Mouse (Mus musculus): ENCODE results near the gene Cox8a. TPM values are rescaled to one million over a fixed set of nuclear protein-coding genes. Genes with fewer than 3 reads are reported as not detected.
A peak's percentile ranks its signal among the peaks of the same experiment; 100 is the strongest.

Cox8a gene
- total RNA-seq, 2 experiments from 2014 or later = 563 to 854 TPM

GRCm38 (mm10) chr19:7224253-7224652 lies 6.8 kb upstream of the Cox8a start:
- no peak for ATAC-seq (replicated peaks; ENCODE audit: poor library complexity, severe bottlenecking)

- no peak for ATAC-seq (replicated peaks; ENCODE audit: poor library complexity, severe bottlenecking)
Observed at GRCm38 (mm10) chr19:7223488-7223887, 6.1 kb upstream of the Cox8a start.

GRCm38 (mm10) chr19:7222196-7222595 lies 4.8 kb upstream of the Cox8a start:
- no peak for ATAC-seq (replicated peaks; ENCODE audit: poor library complexity, severe bottlenecking)

GRCm38 (mm10) chr19:7218753-7219152 lies 1.3 kb upstream of the Cox8a start:
- ATAC-seq (replicated peaks; ENCODE audit: poor library complexity, severe bottlenecking) = no peak

- ATAC-seq (replicated peaks; ENCODE audit: poor library complexity, severe bottlenecking) = peak; percentile 53
Observed at GRCm38 (mm10) chr19:7217926-7218267, 481 bp upstream of the Cox8a start.

- ATAC-seq (replicated peaks; ENCODE audit: poor library complexity, severe bottlenecking) = no peak
Observed at GRCm38 (mm10) chr19:7214484-7214883, 2.9 kb downstream of the Cox8a start.

- no peak for ATAC-seq (replicated peaks; ENCODE audit: poor library complexity, severe bottlenecking)
Observed at GRCm38 (mm10) chr19:7213010-7213409, 4.4 kb downstream of the Cox8a start.

GRCm38 (mm10) chr19:7212216-7212615 lies 5.2 kb downstream of the Cox8a start:
- ATAC-seq (replicated peaks; ENCODE audit: poor library complexity, severe bottlenecking) = no peak

- no peak for ATAC-seq (replicated peaks; ENCODE audit: poor library complexity, severe bottlenecking)
Observed at GRCm38 (mm10) chr19:7209907-7210646, 7.3 kb downstream of the Cox8a start.

- ATAC-seq (replicated peaks; ENCODE audit: poor library complexity, severe bottlenecking) = peak; percentile 92
Observed at GRCm38 (mm10) chr19:7205753-7206736, 11.4 kb downstream of the Cox8a start, which contains the start of gene Otub1. Otub1 (minus strand) TSS chr19:7206316.

GRCm38 (mm10) chr19:7205326-7205725 lies 12.1 kb downstream of the Cox8a start:
- ATAC-seq (replicated peaks; ENCODE audit: poor library complexity, severe bottlenecking) = no peak

GRCm38 (mm10) chr19:7204898-7205297 lies 12.5 kb downstream of the Cox8a start:
- no peak for ATAC-seq (replicated peaks; ENCODE audit: poor library complexity, severe bottlenecking)

- ATAC-seq (replicated peaks; ENCODE audit: poor library complexity, severe bottlenecking) = no peak
Observed at GRCm38 (mm10) chr19:7200427-7200826, 17.0 kb downstream of the Cox8a start.

- no peak for ATAC-seq (replicated peaks; ENCODE audit: poor library complexity, severe bottlenecking)
Observed at GRCm38 (mm10) chr19:7199089-7199488, 18.3 kb downstream of the Cox8a start.

GRCm38 (mm10) chr19:7197445-7197844 lies 20.0 kb downstream of the Cox8a start:
- ATAC-seq (replicated peaks; ENCODE audit: poor library complexity, severe bottlenecking) = no peak

- ATAC-seq (replicated peaks; ENCODE audit: poor library complexity, severe bottlenecking) = no peak
Observed at GRCm38 (mm10) chr19:7196741-7197270, 20.6 kb downstream of the Cox8a start.

GRCm38 (mm10) chr19:7195900-7196728 lies 21.3 kb downstream of the Cox8a start:
- ATAC-seq (replicated peaks; ENCODE audit: poor library complexity, severe bottlenecking) = peak; percentile 54; the same call in 1 of the 2 replicates

GRCm38 (mm10) chr19:7192561-7192967 lies 24.9 kb downstream of the Cox8a start:
- ATAC-seq (replicated peaks; ENCODE audit: poor library complexity, severe bottlenecking) = no peak

- ATAC-seq (replicated peaks; ENCODE audit: poor library complexity, severe bottlenecking) = no peak
Observed at GRCm38 (mm10) chr19:7191639-7192038, 25.8 kb downstream of the Cox8a start.

GRCm38 (mm10) chr19:7190986-7191385 lies 26.4 kb downstream of the Cox8a start:
- no peak for ATAC-seq (replicated peaks; ENCODE audit: poor library complexity, severe bottlenecking)

Data from granulocyte monocyte progenitor cell, adult 5-6 weeks (primary cell).